In genomic region chr7:24506065-24506459, GRCm38 (mm10) we compare ENCODE assay signal across 9 mouse cellular contexts. TPM values are rescaled to one million over a fixed set of nuclear protein-coding genes. Genes with fewer than 3 reads are reported as not detected.
DNase-seq lines count a peak whose midpoint lies in the region; ATAC-seq and TF ChIP-seq lines count a peak whose summit lies in the region.
"Had no signal": no experiment of that assay in that cellular context is flagged by ENCODE, and none has a peak within 500 bp of the region (broad histone marks: within the 10 kb centered on the region; RNA-seq: fewer than 3 reads in every experiment).

No protein-coding gene starts in this region.

- H3K36me3 ChIP-seq in forebrain, postnatal 0 days (ENCODE audit: insufficient read depth): peaks cover 28% of the 10 kb centered on the region
- peaks cover 7% of the 10 kb centered on the region for H3K36me3 ChIP-seq in kidney, embryonic 15.5 days
- H3K36me3 ChIP-seq in neural tube, embryonic 13.5 days: peaks cover 34% of the 10 kb centered on the region

- DNase-seq in kidney, adult 18-20 months: peak; percentile 23
- no peak for DNase-seq in kidney, postnatal 10 days
- no peak for DNase-seq in forebrain, postnatal 0 days
- DNase-seq in MN1 (ENCODE audit: low spot score): no peak
- no peak for DNase-seq in gastrocnemius, postnatal 36 days

- H3K4me3 ChIP-seq in forebrain, postnatal 0 days (ENCODE audit: low read depth, low read length): peak overlapping the region; percentile 67
- H3K4me3 ChIP-seq in kidney, embryonic 15.5 days (replicated peaks): peak overlapping the region; percentile 67
- H3K4me3 ChIP-seq in neural tube, embryonic 13.5 days: peak overlapping the region; percentile 67

- 10% methylated on average over 3 of the region's 3 CpGs for WGBS in forebrain, postnatal 0 days
- WGBS in kidney, embryonic 15.5 days: 13% methylated on average over 3 of the region's 3 CpGs
- 1% methylated on average over 3 of the region's 3 CpGs for WGBS in neural tube, embryonic 13.5 days

- H3K27ac ChIP-seq in forebrain, postnatal 0 days (ENCODE audit: low read depth, low read length): peak overlapping the region; percentile 100
- peak overlapping the region; percentile 98 for H3K27ac ChIP-seq in kidney, embryonic 15.5 days
- H3K27ac ChIP-seq in neural tube, embryonic 13.5 days (replicated peaks): peak overlapping the region; percentile 100
- H3K27ac ChIP-seq: macrophage had no signal

- no peak for TF ChIP-seq CTCF in forebrain, postnatal 0 days (IDR thresholded peaks at IDR 0.05; ENCODE audit: low read depth)

- intact Hi-C loops in gastrocnemius, postnatal 36 days (cut with DNase I): loop anchor here (10.0 kb wide), 1 partner anchor 379 kb away; the partner anchor contains the start of gene Rps19

- no peak for ATAC-seq in forebrain, postnatal 0 days
- no peak for ATAC-seq in kidney, embryonic 15.5 days (replicated peaks; ENCODE audit: low FRiP score)
- ATAC-seq in neural tube, embryonic 13.5 days (ENCODE audit: low read depth): no peak
- no peak for ATAC-seq in monocyte, adult 5-6 weeks (replicated peaks; ENCODE audit: insufficient number of reproducible peaks, low FRiP score, low TSS enrichment, poor library complexity, severe bottlenecking)

- no peaks in the 10 kb centered on the region for H3K27me3 ChIP-seq in forebrain, postnatal 0 days (ENCODE audit: insufficient read depth, low read length)
- peaks cover 14% of the 10 kb centered on the region for H3K27me3 ChIP-seq in kidney, embryonic 15.5 days
- no peaks in the 10 kb centered on the region for H3K27me3 ChIP-seq in neural tube, embryonic 13.5 days

- no peaks in the 10 kb centered on the region for H3K9me3 ChIP-seq in forebrain, postnatal 0 days (ENCODE audit: low read length)
- H3K9me3 ChIP-seq in kidney, embryonic 15.5 days (replicated peaks): no peaks in the 10 kb centered on the region
- no peaks in the 10 kb centered on the region for H3K9me3 ChIP-seq in neural tube, embryonic 13.5 days

- peaks cover 18% of the 10 kb centered on the region for H3K4me1 ChIP-seq in forebrain, postnatal 0 days (ENCODE audit: insufficient read depth)
- peaks cover 39% of the 10 kb centered on the region for H3K4me1 ChIP-seq in kidney, embryonic 15.5 days
- H3K4me1 ChIP-seq in neural tube, embryonic 13.5 days (replicated peaks): peaks cover 64% of the 10 kb centered on the region

- H3K4me2 ChIP-seq in forebrain, postnatal 0 days (ENCODE audit: low read depth): peak overlapping the region; percentile 71
- H3K4me2 ChIP-seq in kidney, embryonic 15.5 days: peak overlapping the region; percentile 71
- peak overlapping the region; percentile 81 for H3K4me2 ChIP-seq in neural tube, embryonic 13.5 days

- H3K9ac ChIP-seq in forebrain, postnatal 0 days: peak overlapping the region; percentile 94
- peak overlapping the region; percentile 96 for H3K9ac ChIP-seq in kidney, embryonic 15.5 days
- peak overlapping the region; percentile 96 for H3K9ac ChIP-seq in neural tube, embryonic 13.5 days

RNA-seq across cellular contexts. Expression of gene Zfp428, which starts 0.7 kb away (rescaled TPM):
- 196 and 242 TPM in 2 replicates for total RNA-seq in forebrain, postnatal 0 days (2014; rRNA removed)
- polyA plus RNA-seq in forebrain, postnatal 0 days (2015; fragmentation: Nextera tagmentation; extraction: Ambion mirVana): 258 and 279 TPM in 2 replicates
- 61.6 and 66.6 TPM in 2 replicates for polyA plus RNA-seq in kidney, embryonic 15.5 days (2015; fragmentation: Nextera tagmentation; extraction: Ambion mirVana)
- 243 and 251 TPM in 2 replicates for polyA plus RNA-seq in neural tube, embryonic 13.5 days (2015; fragmentation: Nextera tagmentation; extraction: Ambion mirVana)
- total RNA-seq in monocyte, adult 5-6 weeks (2017): 0.95 TPM in 1 of 3 replicates, not detected in the others
- 1 to 10 TPM; 4.3 to 5.9 TPM for total RNA-seq in gastrocnemius, postnatal 36 days (2021)

RNA-seq across cellular contexts. Expression of gene AC161166.1, which starts 6.2 kb away (rescaled TPM):
- not detected in 2 replicates for total RNA-seq in forebrain, postnatal 0 days (2014; rRNA removed)
- 0.13 and 0.31 TPM in 2 replicates for polyA plus RNA-seq in forebrain, postnatal 0 days (2015; fragmentation: Nextera tagmentation; extraction: Ambion mirVana)
- 0.48 and 0.68 TPM in 2 replicates for polyA plus RNA-seq in kidney, embryonic 15.5 days (2015; fragmentation: Nextera tagmentation; extraction: Ambion mirVana)
- polyA plus RNA-seq in neural tube, embryonic 13.5 days (2015; fragmentation: Nextera tagmentation; extraction: Ambion mirVana): 1.1 and 1.5 TPM in 2 replicates
- total RNA-seq in monocyte, adult 5-6 weeks (2017): 1.1 TPM in 1 of 3 replicates, not detected in the others
- not detected for total RNA-seq in gastrocnemius, postnatal 36 days (2021)
- polyA plus RNA-seq: macrophage had no signal

RNA-seq across cellular contexts. Expression of gene Cadm4, which starts 24.2 kb away (rescaled TPM):
- 412 and 434 TPM in 2 replicates for total RNA-seq in forebrain, postnatal 0 days (2014; rRNA removed)
- 102 and 107 TPM in 2 replicates for polyA plus RNA-seq in forebrain, postnatal 0 days (2015; fragmentation: Nextera tagmentation; extraction: Ambion mirVana)
- polyA plus RNA-seq in kidney, embryonic 15.5 days (2015; fragmentation: Nextera tagmentation; extraction: Ambion mirVana): 6.8 and 7.3 TPM in 2 replicates
- polyA plus RNA-seq in neural tube, embryonic 13.5 days (2015; fragmentation: Nextera tagmentation; extraction: Ambion mirVana): 56.3 and 71.3 TPM in 2 replicates
- not detected in 3 replicates for total RNA-seq in monocyte, adult 5-6 weeks (2017)
- total RNA-seq in gastrocnemius, postnatal 36 days (2021): 1 to 10 TPM; 2.7 to 4.6 TPM
- polyA plus RNA-seq: macrophage had no signal

RNA-seq across cellular contexts. Expression of gene Irgq, which starts 24.4 kb away (rescaled TPM):
- total RNA-seq in forebrain, postnatal 0 days (2014; rRNA removed): 103 and 119 TPM in 2 replicates
- 20.8 and 26.8 TPM in 2 replicates for polyA plus RNA-seq in forebrain, postnatal 0 days (2015; fragmentation: Nextera tagmentation; extraction: Ambion mirVana)
- 7.4 and 8.3 TPM in 2 replicates for polyA plus RNA-seq in kidney, embryonic 15.5 days (2015; fragmentation: Nextera tagmentation; extraction: Ambion mirVana)
- 20.9 and 21.2 TPM in 2 replicates for polyA plus RNA-seq in neural tube, embryonic 13.5 days (2015; fragmentation: Nextera tagmentation; extraction: Ambion mirVana)
- 2.5 to 6.9 TPM (median 2.9 TPM) in 3 replicates for total RNA-seq in monocyte, adult 5-6 weeks (2017)
- total RNA-seq in gastrocnemius, postnatal 36 days (2021): 10 to 100 TPM; 10.7 to 10.9 TPM

RNA-seq across cellular contexts. Expression of gene Pinlyp, which starts 39.9 kb away (rescaled TPM):
- 0.31 and 0.43 TPM in 2 replicates for total RNA-seq in forebrain, postnatal 0 days (2014; rRNA removed)
- polyA plus RNA-seq in forebrain, postnatal 0 days (2015; fragmentation: Nextera tagmentation; extraction: Ambion mirVana): not detected in 2 replicates
- 0.31 and 0.33 TPM in 2 replicates for polyA plus RNA-seq in kidney, embryonic 15.5 days (2015; fragmentation: Nextera tagmentation; extraction: Ambion mirVana)
- not detected in 2 replicates for polyA plus RNA-seq in neural tube, embryonic 13.5 days (2015; fragmentation: Nextera tagmentation; extraction: Ambion mirVana)
- not detected in 3 replicates for total RNA-seq in monocyte, adult 5-6 weeks (2017)
- not detected for total RNA-seq in gastrocnemius, postnatal 36 days (2021)
- polyA plus RNA-seq: macrophage had no signal

Comparison
In these comparisons a context has a peak if more than half of its experiments do, and no peak if none do; other contexts are left out.
1. RNA of gene Zfp428, which starts 0.7 kb away (total RNA-seq): 196 to 242 TPM in forebrain, postnatal 0 days; 4.3 to 5.9 TPM in gastrocnemius, postnatal 36 days and 0.95 TPM in monocyte, adult 5-6 weeks; every median in the first group is over 10 times any median in the second.
2. RNA of gene Cadm4, which starts 24.2 kb away (total RNA-seq): 412 to 434 TPM in forebrain, postnatal 0 days; 2.7 to 4.6 TPM in gastrocnemius, postnatal 36 days and not detected in monocyte, adult 5-6 weeks; every median in the first group is over 10 times any median in the second.
3. Peak in every context shown above with its lines, with median percentiles within 50 percentile points of each other: H3K27ac ChIP-seq, H3K4me2 ChIP-seq, H3K4me3 ChIP-seq and H3K9ac ChIP-seq.